Mouse (Mus musculus): ENCODE results near the gene Gucy2c. TPM values are rescaled to one million over a fixed set of nuclear protein-coding genes. Genes with fewer than 3 reads are reported as not detected.

Gene Gucy2c
- polyA plus RNA-seq, 1 experiment from 2014 or later, result 0.17 TPM

GRCm38 (mm10) chr6:136720436-136720835 lies 61.1 kb downstream of the Gucy2c start:
- 84% methylated on average over 15 of the region's 15 CpGs for WGBS

GRCm38 (mm10) chr6:136715881-136716431 lies 65.6 kb downstream of the Gucy2c start:
- WGBS, result 85% methylated on average over 10 of the region's 11 CpGs
- ATAC-seq (ENCODE audit: low FRiP score, low read depth), result no peak
- H3K9ac ChIP-seq, result no peak overlapping the region

More at GRCm38 (mm10) chr6:136720436-136720835, 61.1 kb downstream of the Gucy2c start:
- Histone ChIP-seq H3K27me3 (no peaks in the 10 kb centered on the region), H3K4me1 (replicated peaks) (no peaks in the 10 kb centered on the region), H3K9me3 (no peaks in the 10 kb centered on the region), H3K36me3 (no peaks in the 10 kb centered on the region), H3K4me3 (no peak overlapping the region), H3K9ac (no peak overlapping the region), H3K27ac (replicated peaks) (no peak overlapping the region), H3K4me2 (no peak overlapping the region)
- ATAC-seq (ENCODE audit: low FRiP score, low read depth), result no peak

GRCm38 (mm10) chr6:136714097-136714496 lies 67.5 kb downstream of the Gucy2c start:
- ATAC-seq (ENCODE audit: low FRiP score, low read depth), result no peak
- H3K4me1 ChIP-seq (replicated peaks), result no peaks in the 10 kb centered on the region
- WGBS, result 86% methylated on average over 3 of the region's 3 CpGs
- H3K4me2 ChIP-seq, result no peak overlapping the region
- H3K9me3 ChIP-seq, result no peaks in the 10 kb centered on the region
- H3K27me3 ChIP-seq, result no peaks in the 10 kb centered on the region
- H3K4me3 ChIP-seq, result no peak overlapping the region
- H3K36me3 ChIP-seq, result no peaks in the 10 kb centered on the region
- no peak overlapping the region for H3K27ac ChIP-seq (replicated peaks)
- H3K9ac ChIP-seq, result no peak overlapping the region

More at GRCm38 (mm10) chr6:136715881-136716431, 65.6 kb downstream of the Gucy2c start:
- Histone ChIP-seq H3K4me3 (no peak overlapping the region), H3K36me3 (no peaks in the 10 kb centered on the region), H3K9me3 (no peaks in the 10 kb centered on the region), H3K4me1 (replicated peaks) (no peaks in the 10 kb centered on the region), H3K27me3 (no peaks in the 10 kb centered on the region), H3K4me2 (no peak overlapping the region), H3K27ac (replicated peaks) (no peak overlapping the region)

- Histone ChIP-seq H3K4me3 (no peak overlapping the region), H3K9me3 (no peaks in the 10 kb centered on the region), H3K4me2 (no peak overlapping the region), H3K9ac (no peak overlapping the region), H3K4me1 (replicated peaks) (no peaks in the 10 kb centered on the region), H3K27ac (replicated peaks) (no peak overlapping the region), H3K36me3 (no peaks in the 10 kb centered on the region), H3K27me3 (no peaks in the 10 kb centered on the region)
- ATAC-seq (ENCODE audit: low FRiP score, low read depth), result no peak
- WGBS, result 92% methylated on average over 5 of the region's 5 CpGs
Measured at GRCm38 (mm10) chr6:136710408-136710807, 71.2 kb downstream of the Gucy2c start.

GRCm38 (mm10) chr6:136708597-136708996 lies 73.0 kb downstream of the Gucy2c start:
- Histone ChIP-seq H3K9me3 (no peaks in the 10 kb centered on the region), H3K27ac (replicated peaks) (no peak overlapping the region), H3K4me3 (no peak overlapping the region), H3K4me2 (no peak overlapping the region), H3K36me3 (no peaks in the 10 kb centered on the region), H3K9ac (no peak overlapping the region), H3K4me1 (replicated peaks) (no peaks in the 10 kb centered on the region), H3K27me3 (no peaks in the 10 kb centered on the region)
- WGBS, result 94% methylated on average over 6 of the region's 6 CpGs
- ATAC-seq (ENCODE audit: low FRiP score, low read depth), result no peak

- H3K9ac ChIP-seq, result no peak overlapping the region
- H3K27ac ChIP-seq (replicated peaks), result no peak overlapping the region
- H3K36me3 ChIP-seq, result no peaks in the 10 kb centered on the region
- no peak overlapping the region for H3K4me2 ChIP-seq
- 87% methylated on average over 3 of the region's 3 CpGs for WGBS
- no peaks in the 10 kb centered on the region for H3K4me1 ChIP-seq (replicated peaks)
- no peaks in the 10 kb centered on the region for H3K27me3 ChIP-seq
- no peaks in the 10 kb centered on the region for H3K9me3 ChIP-seq
- ATAC-seq (ENCODE audit: low FRiP score, low read depth), result no peak
- no peak overlapping the region for H3K4me3 ChIP-seq
Measured at GRCm38 (mm10) chr6:136701878-136702277, 79.7 kb downstream of the Gucy2c start.

GRCm38 (mm10) chr6:136701185-136701584 lies 80.4 kb downstream of the Gucy2c start:
- Histone ChIP-seq H3K9ac (no peak overlapping the region), H3K4me3 (no peak overlapping the region), H3K36me3 (no peaks in the 10 kb centered on the region), H3K9me3 (no peaks in the 10 kb centered on the region), H3K27me3 (no peaks in the 10 kb centered on the region), H3K27ac (replicated peaks) (no peak overlapping the region), H3K4me1 (replicated peaks) (no peaks in the 10 kb centered on the region), H3K4me2 (no peak overlapping the region)
- ATAC-seq (ENCODE audit: low FRiP score, low read depth), result no peak
- WGBS, result 89% methylated on average over 5 of the region's 5 CpGs

- WGBS, result 85% methylated on average over 6 of the region's 6 CpGs
- no peak overlapping the region for H3K9ac ChIP-seq
- no peaks in the 10 kb centered on the region for H3K27me3 ChIP-seq
- no peak overlapping the region for H3K27ac ChIP-seq (replicated peaks)
- no peaks in the 10 kb centered on the region for H3K36me3 ChIP-seq
- H3K9me3 ChIP-seq, result no peaks in the 10 kb centered on the region
- H3K4me1 ChIP-seq (replicated peaks), result no peaks in the 10 kb centered on the region
- no peak for ATAC-seq (ENCODE audit: low FRiP score, low read depth)
- H3K4me3 ChIP-seq, result no peak overlapping the region
- no peak overlapping the region for H3K4me2 ChIP-seq
Measured at GRCm38 (mm10) chr6:136691314-136691713, 90.3 kb downstream of the Gucy2c start.

GRCm38 (mm10) chr6:136690527-136690926 lies 91.0 kb downstream of the Gucy2c start:
- Histone ChIP-seq H3K4me1 (replicated peaks) (no peaks in the 10 kb centered on the region), H3K4me3 (no peak overlapping the region), H3K36me3 (no peaks in the 10 kb centered on the region), H3K4me2 (no peak overlapping the region), H3K27ac (replicated peaks) (no peak overlapping the region), H3K9ac (no peak overlapping the region), H3K9me3 (no peaks in the 10 kb centered on the region), H3K27me3 (no peaks in the 10 kb centered on the region)
- no peak for ATAC-seq (ENCODE audit: low FRiP score, low read depth)
- WGBS, result 91% methylated on average over 5 of the region's 5 CpGs

GRCm38 (mm10) chr6:136689790-136690413 lies 91.7 kb downstream of the Gucy2c start:
- ATAC-seq (ENCODE audit: low FRiP score, low read depth), result no peak
- Histone ChIP-seq H3K9me3 (no peaks in the 10 kb centered on the region), H3K4me2 (no peak overlapping the region), H3K27ac (replicated peaks) (no peak overlapping the region), H3K4me3 (no peak overlapping the region), H3K4me1 (replicated peaks) (no peaks in the 10 kb centered on the region), H3K9ac (no peak overlapping the region), H3K36me3 (no peaks in the 10 kb centered on the region), H3K27me3 (no peaks in the 10 kb centered on the region)
- WGBS, result 79% methylated on average over 15 of the region's 15 CpGs

GRCm38 (mm10) chr6:136685433-136685832 lies 96.1 kb downstream of the Gucy2c start:
- Histone ChIP-seq H3K27me3 (no peaks in the 10 kb centered on the region), H3K9me3 (no peaks in the 10 kb centered on the region), H3K9ac (no peak overlapping the region), H3K4me1 (replicated peaks) (no peaks in the 10 kb centered on the region), H3K36me3 (no peaks in the 10 kb centered on the region), H3K4me3 (no peak overlapping the region), H3K4me2 (no peak overlapping the region), H3K27ac (replicated peaks) (no peak overlapping the region)
- WGBS, result 77% methylated on average over 5 of the region's 5 CpGs
- ATAC-seq (ENCODE audit: low FRiP score, low read depth), result no peak

GRCm38 (mm10) chr6:136683410-136684334 lies 97.9 kb downstream of the Gucy2c start:
- Histone ChIP-seq H3K27ac (replicated peaks) (no peak overlapping the region), H3K36me3 (no peaks in the 10 kb centered on the region), H3K4me1 (replicated peaks) (no peaks in the 10 kb centered on the region), H3K9ac (no peak overlapping the region), H3K4me3 (no peak overlapping the region), H3K4me2 (no peak overlapping the region), H3K9me3 (no peaks in the 10 kb centered on the region), H3K27me3 (no peaks in the 10 kb centered on the region)
- WGBS, result 90% methylated on average over 11 of the region's 11 CpGs
- no peak for ATAC-seq (ENCODE audit: low FRiP score, low read depth)
